Mouse (Mus musculus) liver, embryonic 14.5 days (tissue): ENCODE measurements around the gene Fads3.

Experiments
- CTCF ChIP-seq: IDR thresholded peaks from 2 replicates; pipeline ENCODE4 v1.5.1; 2016; ENCODE audit warnings: antibody characterized with exemption, low read depth, control low read depth
- EP300 ChIP-seq: IDR thresholded peaks from 2 replicates; pipeline ENCODE4 v1.6.1; 2016; ENCODE audit warnings: antibody characterized with exemption, low read depth

- TF ChIP-seq CTCF: no peak
- TF ChIP-seq EP300: no peak
Measured at GRCm38 (mm10) chr19:9997204-9998062, 43.9 kb upstream of the Fads3 start.
